Mouse (Mus musculus) kidney, postnatal 14 days (tissue): ENCODE data around the gene Rims1.

Experiments
- DNase-seq: peaks from one replicate; pipeline ENCODE4 v3.0.0; 2022; ENCODE audit warnings: mixed read lengths

Gene Rims1

GRCm38 (mm10) chr1:22320941-22321676 lies 484.7 kb downstream of the Rims1 start:
- DNase-seq, result no peak

GRCm38 (mm10) chr1:22315537-22315936 lies 490.3 kb downstream of the Rims1 start:
- peak; percentile 1 for DNase-seq

- DNase-seq, result no peak
Observed at GRCm38 (mm10) chr1:22311471-22311870, 494.3 kb downstream of the Rims1 start.

GRCm38 (mm10) chr1:22306519-22306918 lies 499.3 kb downstream of the Rims1 start:
- no peak for DNase-seq

GRCm38 (mm10) chr1:22305932-22306331 lies 499.9 kb downstream of the Rims1 start:
- no peak for DNase-seq

GRCm38 (mm10) chr1:22293953-22294352 lies 511.8 kb downstream of the Rims1 start:
- DNase-seq, result no peak

GRCm38 (mm10) chr1:22293310-22293709 lies 512.5 kb downstream of the Rims1 start:
- DNase-seq, result no peak

- no peak for DNase-seq
Observed at GRCm38 (mm10) chr1:22286807-22287206, 519.0 kb downstream of the Rims1 start.

GRCm38 (mm10) chr1:22279954-22280353 lies 525.8 kb downstream of the Rims1 start:
- no peak for DNase-seq

- peak; percentile 7 for DNase-seq
Observed at GRCm38 (mm10) chr1:22274081-22274480, 531.7 kb downstream of the Rims1 start.

GRCm38 (mm10) chr1:22270131-22270530 lies 535.7 kb downstream of the Rims1 start:
- DNase-seq, result no peak

- DNase-seq, result peak; percentile 83
Observed at GRCm38 (mm10) chr1:22268581-22269359, 537.0 kb downstream of the Rims1 start.

- no peak for DNase-seq
Observed at GRCm38 (mm10) chr1:22266491-22266890, 539.3 kb downstream of the Rims1 start.

- no peak for DNase-seq
Observed at GRCm38 (mm10) chr1:22265528-22265927, 540.3 kb downstream of the Rims1 start.

GRCm38 (mm10) chr1:22262169-22262950 lies 543.4 kb downstream of the Rims1 start:
- no peak for DNase-seq

GRCm38 (mm10) chr1:22261702-22262101 lies 544.1 kb downstream of the Rims1 start:
- no peak for DNase-seq

- DNase-seq, result no peak
Observed at GRCm38 (mm10) chr1:22260291-22260690, 545.5 kb downstream of the Rims1 start.

GRCm38 (mm10) chr1:22258356-22258755 lies 547.4 kb downstream of the Rims1 start:
- no peak for DNase-seq

- no peak for DNase-seq
Observed at GRCm38 (mm10) chr1:22254278-22254677, 551.5 kb downstream of the Rims1 start.

GRCm38 (mm10) chr1:22252873-22253272 lies 552.9 kb downstream of the Rims1 start:
- DNase-seq, result no peak

GRCm38 (mm10) chr1:22248898-22249386 lies 556.9 kb downstream of the Rims1 start:
- DNase-seq, result no peak

- DNase-seq, result no peak
Observed at GRCm38 (mm10) chr1:22245748-22246147, 560.0 kb downstream of the Rims1 start.
